Mouse (Mus musculus) heart, adult 9 months (tissue): ENCODE measurements at regions not wholly inside any gene's neighbourhood (a gene's known extent, or its start where the extent isn't known, plus 50 kb on each side); places are given as distances from the start of the nearest gene placed in this dataset.

Experiments
- DNase-seq, 2 experiments: peaks; one replicate each; pipeline ENCODE4 v3.0.0; 2022; ENCODE audit warnings: low spot score in 2 of 2

GRCm38 (mm10) chr9:90683319-90683718, 412.7 kb upstream of the Tbc1d2b start:
- DNase-seq, result no peak

DNA sequence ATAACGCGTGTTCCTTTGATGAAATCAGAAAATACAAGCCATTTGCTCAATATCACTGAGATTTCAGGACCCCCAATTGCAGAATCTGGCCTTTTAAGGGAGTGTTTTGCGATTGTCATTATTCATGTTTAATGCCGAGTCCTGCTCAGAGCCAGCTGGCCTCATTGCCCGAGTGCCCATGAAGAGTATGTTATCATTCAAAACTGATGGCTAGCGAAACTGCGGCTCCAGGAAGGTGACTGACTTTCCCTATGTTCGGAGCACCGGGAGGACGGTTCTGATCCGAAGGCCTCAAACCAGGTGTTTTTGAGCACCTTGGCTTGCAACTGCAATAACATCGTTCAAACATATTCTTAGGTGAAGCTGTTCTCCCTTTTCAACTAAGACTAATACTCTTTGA, 419.5 kb upstream of the Tbc1d2b start:
- DNase-seq, result no peak

DNA sequence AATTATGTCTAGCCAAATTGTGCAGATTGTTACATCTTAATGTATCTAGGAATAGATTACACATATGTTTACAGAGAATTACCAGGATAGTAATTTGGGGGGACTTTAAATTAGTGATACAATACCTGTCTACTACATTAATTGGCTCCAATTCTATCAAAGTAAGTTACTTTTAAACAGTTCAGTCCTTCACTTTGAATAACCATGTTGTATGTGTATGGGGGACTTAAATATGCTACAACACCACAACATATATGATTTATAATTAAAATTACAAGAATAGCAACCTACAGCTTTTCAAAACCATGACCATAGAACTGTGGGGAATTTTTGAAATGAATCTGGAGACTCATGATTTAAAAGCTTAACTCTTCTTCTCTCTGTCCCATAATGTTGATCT, 420.5 kb upstream of the Tbc1d2b start:
- no peak for DNase-seq

DNA sequence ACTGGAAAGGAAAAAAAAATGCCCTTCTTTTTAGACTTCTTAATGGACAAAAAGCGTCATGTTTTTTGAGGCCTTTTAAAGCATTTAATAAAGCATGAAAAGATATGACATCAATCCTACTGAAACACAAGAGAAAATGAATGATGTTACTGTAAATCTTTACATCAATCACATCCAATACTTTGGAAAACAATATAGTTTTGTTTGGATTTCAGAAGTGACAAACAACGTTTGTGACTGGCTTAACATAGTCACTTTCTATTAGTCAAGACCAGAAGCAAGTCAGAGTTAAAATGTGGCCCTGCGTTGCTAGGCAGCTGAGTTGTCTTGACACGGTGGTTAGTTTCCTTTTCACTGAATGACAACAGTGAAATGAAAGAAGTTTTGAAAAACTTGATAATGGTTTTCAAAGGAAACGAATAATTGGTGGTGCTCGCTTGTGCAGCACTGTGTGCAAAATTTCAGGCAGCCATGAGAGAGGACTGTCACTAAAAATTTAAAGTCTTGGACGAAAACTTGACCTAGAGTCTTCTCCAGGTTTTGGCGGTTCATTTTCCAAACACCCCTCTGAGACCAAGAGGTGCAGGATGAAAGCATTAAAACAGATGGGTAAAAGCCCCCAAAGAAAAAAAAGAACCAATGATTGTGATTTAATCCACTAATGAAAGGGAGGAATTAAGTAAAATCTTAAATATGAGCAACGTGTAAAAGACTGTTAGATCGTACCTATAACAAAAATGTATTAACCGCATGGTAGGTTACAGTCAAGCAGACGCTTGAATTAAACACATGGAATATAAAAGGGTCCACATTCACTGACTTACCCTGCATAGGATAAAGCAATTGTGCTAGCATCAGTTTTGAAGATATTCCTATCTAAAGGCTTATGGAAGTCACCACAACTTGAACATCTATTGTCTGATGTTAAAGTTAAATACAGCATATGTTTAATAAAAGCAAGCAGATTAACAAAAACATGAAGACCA, 421.4 kb upstream of the Tbc1d2b start:
- DNase-seq, result no peak

DNA sequence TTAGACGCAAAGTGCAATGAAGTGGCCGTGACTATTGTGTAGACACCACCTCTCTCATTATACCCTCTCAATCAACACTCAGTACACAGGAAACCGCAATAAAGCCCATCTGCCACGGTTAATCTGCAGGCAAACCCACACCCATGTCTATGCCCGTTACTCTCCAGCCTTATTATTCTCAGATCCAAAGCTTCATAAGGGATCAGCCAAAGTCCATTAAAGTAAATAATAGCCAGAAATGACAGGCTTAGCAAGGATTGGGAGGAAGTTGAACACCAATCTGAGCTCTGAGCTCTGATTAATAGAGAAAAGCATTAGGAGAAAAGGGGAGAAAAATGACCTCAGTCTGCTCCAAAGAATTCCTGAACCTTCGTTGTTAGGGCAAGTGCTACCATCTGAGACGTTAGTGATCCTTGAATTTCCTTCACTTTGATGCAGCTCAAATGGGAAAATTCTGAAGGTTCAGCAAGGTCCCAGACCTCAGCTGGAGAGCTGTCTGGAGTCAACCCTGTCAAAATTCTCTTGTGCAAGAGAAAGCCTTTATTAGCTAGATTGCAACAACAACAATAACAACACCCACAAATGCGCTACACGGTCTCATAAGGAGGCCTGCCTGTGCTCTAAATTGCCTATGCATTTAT, 422.5 kb upstream of the Tbc1d2b start:
- DNase-seq, result no peak

DNA sequence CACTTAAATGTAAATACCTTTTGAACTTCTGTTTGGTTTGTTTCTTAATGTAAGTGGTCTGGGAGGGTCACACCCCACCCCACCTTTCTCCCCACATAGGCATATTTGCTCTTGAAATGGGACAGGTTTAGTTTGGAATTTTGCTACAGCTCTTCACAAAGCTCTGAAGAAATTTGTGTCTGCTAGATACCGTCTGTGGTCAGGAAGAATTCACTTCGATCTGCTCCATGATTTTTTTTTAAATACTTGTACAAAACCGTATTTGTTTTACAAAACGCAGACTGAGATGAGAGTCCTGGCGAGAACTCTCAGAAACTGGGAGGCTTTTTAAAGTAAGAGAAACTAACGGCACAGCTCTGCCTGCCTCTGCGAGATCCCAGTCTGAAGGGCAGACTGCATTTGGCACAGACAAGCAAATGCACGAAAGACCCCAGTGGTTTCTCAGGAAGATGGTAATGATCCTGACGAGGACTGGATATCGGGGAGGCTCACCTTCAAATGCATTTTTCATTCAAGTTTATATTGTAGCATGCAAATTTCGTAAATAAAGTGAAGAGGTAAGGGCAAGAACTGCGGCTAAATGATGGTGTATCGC, 423.5 kb upstream of the Tbc1d2b start:
- DNase-seq, result no peak

DNA sequence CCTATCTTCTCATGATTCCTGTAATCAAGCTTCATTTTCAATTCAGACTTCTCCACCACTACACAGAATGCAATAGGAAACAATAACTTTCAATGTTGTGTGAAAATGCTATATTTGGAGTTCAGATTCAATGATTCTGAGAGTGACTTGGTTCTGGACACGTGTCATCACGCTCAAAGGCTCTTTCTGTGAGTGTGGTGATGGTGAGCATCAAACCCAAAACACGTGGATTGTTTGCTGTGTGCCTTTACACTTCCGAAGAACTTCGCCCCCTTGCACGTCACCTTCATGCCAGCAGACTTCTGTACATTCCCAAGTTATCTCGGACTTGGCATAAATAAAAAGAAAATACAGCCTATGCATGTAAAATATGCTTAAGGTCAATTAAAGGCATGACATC, 425.1 kb upstream of the Tbc1d2b start:
- DNase-seq, result no peak

DNA sequence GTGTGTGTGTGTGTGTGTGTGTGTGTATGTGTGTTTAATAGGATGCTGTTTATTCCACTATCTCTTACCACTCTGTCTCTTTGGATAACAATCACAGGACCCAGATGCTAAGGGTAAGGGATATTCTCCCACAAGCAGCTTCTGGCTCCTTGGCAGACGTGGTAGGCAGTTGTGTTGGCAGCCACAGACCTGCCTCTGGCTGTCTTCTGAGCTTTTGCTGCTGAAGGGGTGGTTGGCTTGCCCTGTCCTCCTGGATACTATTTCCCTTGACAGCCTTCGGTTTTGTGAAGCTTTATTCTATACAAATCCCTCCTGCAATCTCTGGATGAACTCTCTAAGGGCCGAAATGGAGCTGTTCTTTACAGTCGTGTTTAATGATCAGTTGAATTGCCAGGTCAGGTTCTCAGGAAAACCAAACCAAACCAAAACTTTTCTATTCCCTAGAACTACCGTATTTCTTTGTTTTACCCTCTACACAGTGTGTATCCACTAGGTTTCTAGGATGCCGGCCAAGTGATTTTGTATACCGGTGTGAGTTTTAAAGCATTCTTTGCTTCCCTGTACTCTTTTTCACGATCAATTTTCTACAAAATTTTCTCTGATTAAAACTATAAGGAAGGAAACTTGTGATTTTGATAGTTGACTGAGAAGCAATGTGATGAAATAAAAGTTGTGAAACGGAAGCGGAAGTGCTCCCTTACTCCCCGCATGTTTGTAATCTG, 426.8 kb upstream of the Tbc1d2b start:
- DNase-seq, result no peak

GRCm38 (mm10) chr9:90698439-90698838, 427.8 kb upstream of the Tbc1d2b start:
- DNase-seq, result no peak

DNA sequence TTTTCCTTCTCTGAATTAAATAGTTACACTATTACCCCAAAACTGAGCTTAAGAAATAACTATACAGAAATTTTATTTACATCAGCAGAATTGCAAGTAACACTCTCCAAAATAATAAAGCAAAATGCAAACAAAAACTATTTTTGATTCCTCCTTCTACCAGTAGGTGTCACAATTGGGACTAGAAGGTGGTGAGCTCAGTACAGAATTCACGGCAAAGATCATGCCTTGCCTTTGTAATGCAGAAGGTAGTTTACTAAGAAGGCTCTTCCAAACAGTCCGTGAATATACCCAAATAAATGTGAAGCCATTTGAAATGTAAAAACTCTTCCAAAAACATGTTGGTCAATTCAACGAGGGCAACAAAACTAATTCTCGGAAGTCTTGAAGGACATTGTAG, 428.5 kb upstream of the Tbc1d2b start:
- no peak for DNase-seq

DNA sequence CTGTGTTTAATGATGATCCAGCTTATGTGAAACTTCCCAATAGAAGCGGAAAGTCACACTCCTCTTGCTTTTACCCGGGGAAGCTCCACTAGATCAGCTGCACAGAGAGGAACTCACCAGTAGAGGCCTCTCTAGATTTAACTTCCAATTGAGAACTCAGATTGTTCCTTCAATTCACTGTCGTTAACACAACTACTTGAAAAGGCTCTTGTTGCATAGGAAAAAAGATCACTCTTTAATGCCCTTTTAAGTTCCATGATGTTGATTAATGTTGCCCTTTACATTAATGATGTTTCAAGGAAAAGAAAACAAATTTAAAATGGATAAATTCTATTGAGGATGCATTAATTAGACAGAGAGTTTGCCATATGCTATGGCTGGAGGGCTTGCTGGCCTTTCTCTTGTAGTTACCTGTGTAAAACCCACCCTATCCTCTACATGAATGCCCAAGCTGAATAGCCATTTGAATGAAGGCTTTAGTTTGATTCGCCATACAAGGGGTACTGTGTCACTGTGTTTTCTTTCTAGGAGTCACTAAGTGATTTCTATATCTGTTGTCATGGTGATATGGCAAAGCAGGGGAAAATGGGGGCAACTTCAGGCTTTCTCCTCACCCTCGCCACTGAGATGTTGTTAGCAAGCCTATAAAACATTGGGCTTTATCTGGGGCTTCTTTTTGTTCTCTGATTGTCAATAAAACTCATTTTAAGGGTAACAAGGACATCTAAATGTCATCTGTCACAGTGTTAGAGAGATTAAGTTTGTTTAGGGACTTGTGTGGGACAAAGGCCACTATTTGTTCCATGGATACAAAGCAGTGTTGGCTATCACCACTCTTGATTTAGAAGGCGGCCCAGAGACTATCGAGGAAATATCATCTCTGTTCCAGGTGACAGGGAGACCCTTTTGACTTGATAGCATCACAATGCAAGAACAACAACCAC, 429.9 kb upstream of the Tbc1d2b start:
- DNase-seq, result no peak

- no peak for DNase-seq
Measured at GRCm38 (mm10) chr9:90701180-90701765, 430.7 kb upstream of the Tbc1d2b start.

- DNase-seq, result no peak
Measured at GRCm38 (mm10) chr9:90713685-90714084, 443.1 kb upstream of the Tbc1d2b start.

DNA sequence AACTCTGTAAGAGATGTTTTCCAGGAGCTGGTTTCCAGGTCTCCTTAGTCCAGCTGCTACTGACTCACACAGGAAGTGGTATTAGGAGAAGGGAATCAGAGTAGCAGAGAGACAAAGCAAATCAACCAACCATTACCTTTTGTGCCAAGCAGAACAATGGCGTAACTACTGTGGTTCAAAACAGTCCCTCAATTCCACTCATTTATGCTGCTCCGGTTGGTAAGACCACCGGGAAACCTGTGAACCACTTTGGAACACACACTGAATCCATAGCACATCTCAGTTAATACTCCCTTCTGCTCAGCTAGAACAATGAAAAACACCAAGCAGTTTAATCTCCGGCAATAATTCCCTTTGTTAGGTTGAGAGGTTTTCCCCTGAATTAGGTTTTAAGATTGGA, 460.8 kb upstream of the Tbc1d2b start:
- DNase-seq, result no peak

GRCm38 (mm10) chr9:90757175-90757574, 486.6 kb upstream of the Tbc1d2b start:
- DNase-seq, result no peak

- DNase-seq, result no peak
Measured at GRCm38 (mm10) chr9:90774296-90774695, 503.7 kb upstream of the Tbc1d2b start.

- DNase-seq, result no peak
Measured at GRCm38 (mm10) chr9:90789545-90789944, 518.9 kb upstream of the Tbc1d2b start.

DNA sequence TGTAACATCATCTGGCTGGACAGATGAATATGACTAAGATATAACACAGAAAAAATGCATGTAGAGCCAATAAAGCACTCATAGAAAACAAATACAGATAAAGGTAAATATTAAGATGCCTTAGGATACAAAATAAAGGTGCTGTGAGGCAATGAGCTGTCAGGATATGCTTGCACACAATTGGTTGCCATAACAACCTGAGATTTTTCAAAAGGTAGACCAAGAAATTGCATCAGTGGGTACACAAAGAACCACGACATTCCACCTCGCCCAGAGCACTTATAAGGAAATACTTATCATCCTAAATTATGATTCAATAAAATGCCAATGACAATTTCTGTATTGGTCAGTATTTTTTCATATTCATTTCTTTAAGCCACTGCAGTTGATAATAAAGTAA, 521.3 kb upstream of the Tbc1d2b start:
- DNase-seq, result no peak

DNA sequence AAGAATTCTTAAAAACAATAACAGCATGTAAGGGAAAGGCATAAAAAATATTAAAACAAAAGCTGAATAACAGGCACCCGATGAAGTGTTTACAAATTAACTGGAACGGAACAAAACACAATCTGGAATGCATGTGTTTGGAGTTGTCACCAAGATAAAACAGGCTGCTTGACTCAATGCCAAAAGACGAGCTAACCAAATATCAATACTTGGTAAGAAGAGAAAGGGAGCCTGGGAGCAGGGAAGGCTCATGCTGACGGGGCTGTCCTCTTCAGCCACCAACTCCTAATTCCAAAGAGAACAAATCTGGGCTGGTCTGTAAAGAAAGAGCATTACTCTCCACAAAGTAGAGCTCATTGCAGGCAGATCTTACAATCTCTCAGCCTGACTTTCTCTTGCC, 545.4 kb upstream of the Zic4 start:
- DNase-seq, result no peak

DNA sequence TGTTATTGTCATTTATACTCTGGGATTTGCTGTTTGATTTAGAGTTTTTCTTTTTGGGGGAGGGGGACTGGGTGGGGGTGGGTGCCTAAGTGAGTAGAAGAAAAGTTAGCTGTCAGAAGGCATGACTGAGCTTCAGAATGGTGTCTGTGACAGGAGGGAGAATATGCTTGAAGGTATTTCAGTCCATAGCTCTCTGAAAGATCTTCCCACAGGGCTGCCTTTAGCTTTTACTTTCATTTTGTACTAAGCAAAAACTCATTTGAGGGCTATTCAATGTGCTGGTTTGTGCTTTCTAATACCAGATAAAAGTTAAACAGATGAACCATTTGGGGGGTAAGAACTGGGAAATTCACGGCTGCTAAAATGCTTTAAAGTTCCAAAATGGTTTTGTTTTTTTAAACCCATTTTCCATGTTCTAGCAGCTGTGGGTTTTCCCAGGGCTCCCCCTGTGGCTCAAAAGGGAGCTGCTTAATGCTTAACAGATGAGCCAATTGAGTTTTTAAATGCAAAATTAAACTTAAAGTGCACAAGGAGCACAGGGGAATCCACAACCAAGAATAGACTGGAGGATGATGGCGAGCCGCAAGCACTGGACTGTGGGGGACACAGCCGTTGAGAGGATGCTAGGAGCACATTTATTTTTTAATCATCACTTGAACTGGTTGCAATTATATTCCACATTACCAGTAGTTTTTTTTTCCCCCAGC, 538.5 kb upstream of the Zic4 start:
- DNase-seq, result peak in 1 of 2 experiments; percentile 3
